Mouse (Mus musculus) limb, embryonic 13.5 days (tissue): ENCODE results near the gene Ptx3. TPM values are rescaled to one million over a fixed set of nuclear protein-coding genes. Genes with fewer than 3 reads are reported as not detected.

Source experiments
- ATAC-seq: fragments of 200-750 bp; cut with Nextera tagmentation; 2 replicates; pipeline ENCODE4 v1.8.0; 2017; ENCODE audit warnings: low read depth, moderate number of reproducible peaks, moderate TSS enrichment; ENCODE audit not compliant: low FRiP score
- H3K27ac ChIP-seq: fragments of 300-500 bp; sonication (generic); 2 replicates; pipeline ENCODE4 v1.5.1; 2015; ENCODE audit warnings: inconsistent platforms, mild to moderate bottlenecking, moderate library complexity
- H3K27me3 ChIP-seq: fragments of 300-500 bp; sonication (generic); 2 replicates; pipeline ENCODE4 v1.6.1; 2015; ENCODE audit warnings: mild to moderate bottlenecking, inconsistent platforms
- H3K36me3 ChIP-seq: fragments of 300-500 bp; sonication (generic); 2 replicates; pipeline ENCODE4 v1.6.1; 2015; ENCODE audit warnings: inconsistent platforms, mild to moderate bottlenecking, moderate library complexity
- H3K4me1 ChIP-seq: fragments of 300-500 bp; sonication (generic); 2 replicates; pipeline ENCODE4 v1.6.1; 2015; ENCODE audit warnings: inconsistent platforms
- H3K4me2 ChIP-seq: fragments of 300-500 bp; sonication (generic); replicated peaks from 2 replicates; pipeline ENCODE4 v1.6.1; 2015; ENCODE audit warnings: inconsistent platforms, mild to moderate bottlenecking, moderate library complexity
- H3K4me3 ChIP-seq: fragments of 300-500 bp; sonication (generic); 2 replicates; pipeline ENCODE4 v1.5.1; 2015; ENCODE audit warnings: moderate library complexity, mild to moderate bottlenecking, inconsistent platforms
- H3K9ac ChIP-seq: fragments of 300-500 bp; sonication (generic); 2 replicates; pipeline ENCODE4 v1.6.1; 2015; ENCODE audit warnings: mild to moderate bottlenecking, inconsistent platforms
- H3K9me3 ChIP-seq: fragments of 300-500 bp; sonication (generic); 2 replicates; pipeline ENCODE4 v1.6.1; 2016; ENCODE audit warnings: inconsistent platforms
- WGBS: fragments of 180-500 bp; shearing (Covaris S2); methylation state at CpG from one replicate; pipeline ENCODE4 v1.1.7; 2015; 5-methylcytosine and 5-hydroxymethylcytosine counted together
- polyA plus RNA-seq: library from polyadenylated mRNA; unstranded; fragments of >200 nt; fragmentation: Nextera tagmentation; extraction: Ambion mirVana; gene quantifications from 2 replicates; pipeline ENCODE4 v1.2.1, GENCODE M21; 2015

The Ptx3 gene
- polyA plus RNA-seq, 1 experiment from 2014 or later = 48.9 TPM

- Histone ChIP-seq H3K4me3 (no peak overlapping the region), H3K36me3 (no peaks in the 10 kb centered on the region), H3K4me1 (no peaks in the 10 kb centered on the region; the same call in 1 of the 2 replicates), H3K9me3 (no peaks in the 10 kb centered on the region), H3K4me2 (no peak overlapping the region), H3K27ac (no peak overlapping the region), H3K27me3 (no peaks in the 10 kb centered on the region), H3K9ac (no peak overlapping the region)
- ATAC-seq = no peak
These were observed 20.8 kb downstream of the Ptx3 start for GRCm38 (mm10) chr3:66240476-66240875.

DNA sequence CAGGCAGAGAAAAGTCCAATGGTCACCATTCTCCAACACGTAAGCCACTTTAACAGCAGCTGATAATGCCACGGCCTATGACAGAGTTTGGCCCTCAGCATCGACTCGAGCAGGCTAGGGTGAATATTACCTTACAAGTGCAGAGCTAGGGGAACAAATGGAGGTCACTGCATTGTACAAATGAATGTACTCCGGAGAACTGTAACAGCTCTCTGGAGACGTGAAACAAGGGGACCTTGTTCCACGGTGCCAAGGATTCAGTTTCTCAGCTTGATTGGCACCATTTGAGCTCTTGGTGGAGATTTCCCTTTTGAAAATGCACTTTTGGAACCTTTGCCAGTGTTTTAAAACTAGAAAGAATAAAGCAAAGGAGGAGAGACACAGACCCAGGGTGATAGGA, 32.1 kb downstream of the Ptx3 start:
- H3K4me3 ChIP-seq = no peak overlapping the region
- WGBS = 81% methylated on average over 7 of the region's 7 CpGs
- no peak for ATAC-seq
- H3K4me1 ChIP-seq = no peaks in the 10 kb centered on the region
- no peaks in the 10 kb centered on the region for H3K9me3 ChIP-seq
- no peaks in the 10 kb centered on the region for H3K27me3 ChIP-seq
- no peak overlapping the region for H3K9ac ChIP-seq
- H3K36me3 ChIP-seq = no peaks in the 10 kb centered on the region
- H3K27ac ChIP-seq = no peak overlapping the region
- H3K4me2 ChIP-seq = no peak overlapping the region

- no peak overlapping the region for H3K9ac ChIP-seq
- H3K4me3 ChIP-seq = no peak overlapping the region
- 71% methylated on average over 9 of the region's 9 CpGs for WGBS
These were observed 34.9 kb downstream of the Ptx3 start for GRCm38 (mm10) chr3:66254504-66255105.

GRCm38 (mm10) chr3:66262319-66262718, 42.6 kb downstream of the Ptx3 start:
- Histone ChIP-seq H3K9me3 (no peaks in the 10 kb centered on the region), H3K4me1 (no peaks in the 10 kb centered on the region), H3K36me3 (no peaks in the 10 kb centered on the region), H3K4me3 (no peak overlapping the region), H3K9ac (no peak overlapping the region), H3K27ac (no peak overlapping the region), H3K4me2 (no peak overlapping the region), H3K27me3 (no peaks in the 10 kb centered on the region)
- 29% methylated on average over 5 of the region's 5 CpGs for WGBS
- no peak for ATAC-seq

More at GRCm38 (mm10) chr3:66254504-66255105, 34.9 kb downstream of the Ptx3 start:
- Histone ChIP-seq H3K4me2 (no peak overlapping the region), H3K27ac (no peak overlapping the region), H3K27me3 (no peaks in the 10 kb centered on the region), H3K36me3 (no peaks in the 10 kb centered on the region), H3K4me1 (no peaks in the 10 kb centered on the region), H3K9me3 (no peaks in the 10 kb centered on the region)
- ATAC-seq = no peak

DNA sequence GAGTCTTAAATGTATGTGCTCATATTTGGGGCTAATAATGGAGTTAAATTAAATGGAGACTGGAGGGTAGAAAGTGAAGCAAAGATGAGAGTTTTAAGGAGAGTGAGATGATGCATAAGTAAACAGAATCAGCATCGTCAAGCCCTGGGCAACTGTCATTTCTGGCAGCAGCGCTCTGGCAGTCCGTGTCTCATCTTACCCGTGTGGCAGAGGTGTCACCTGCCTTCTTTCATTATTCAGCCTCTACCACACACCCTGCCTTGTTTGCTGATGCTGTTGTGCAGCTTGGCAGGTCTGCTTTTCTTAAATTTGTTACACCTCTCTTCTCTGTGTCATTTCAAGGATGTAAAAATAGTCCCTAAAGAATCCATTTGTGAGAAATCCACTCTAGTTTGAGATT, 43.6 kb downstream of the Ptx3 start:
- Histone ChIP-seq H3K9me3 (no peaks in the 10 kb centered on the region), H3K9ac (no peak overlapping the region), H3K4me3 (no peak overlapping the region), H3K27me3 (no peaks in the 10 kb centered on the region), H3K27ac (no peak overlapping the region), H3K36me3 (no peaks in the 10 kb centered on the region), H3K4me2 (no peak overlapping the region), H3K4me1 (no peaks in the 10 kb centered on the region)
- 81% methylated on average over 4 of the region's 4 CpGs for WGBS
- no peak for ATAC-seq

Other genes with a start within 250 kb of the Ptx3 start
- 2.1 and 2.9 TPM in 2 replicates for gene Veph1, start 76.9 kb downstream of the Ptx3 start, polyA plus RNA-seq